Mouse (Mus musculus): ENCODE data around the gene Gm9936. TPM values are rescaled to one million over a fixed set of nuclear protein-coding genes. Genes with fewer than 3 reads are reported as not detected.

The Gm9936 gene
- polyA plus RNA-seq, 1 experiment from 2014 or later: not detected

DNA sequence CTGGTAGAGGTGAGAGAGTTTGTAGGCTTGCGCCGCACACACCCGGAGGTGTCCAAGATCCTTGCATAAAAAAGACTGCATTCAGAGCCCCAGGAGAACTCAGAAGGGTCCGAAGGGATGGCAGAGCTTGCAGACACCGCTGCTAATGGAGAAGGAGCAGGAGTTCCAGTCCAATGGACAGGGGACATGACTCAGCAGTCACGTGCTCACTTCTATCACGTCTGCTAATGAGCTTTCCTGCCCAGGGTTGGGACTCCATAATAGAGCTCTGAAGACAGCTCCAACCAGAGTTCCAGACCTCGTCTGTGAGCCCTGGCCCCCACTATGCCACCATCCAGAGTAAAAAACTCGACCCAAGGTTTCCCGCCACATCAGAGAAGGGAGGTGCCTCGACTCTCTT is 40.4 kb downstream of the Gm9936 start:
- Histone ChIP-seq H3K27ac (no peak overlapping the region), H3K4me3 (ENCODE audit: inconsistent target) (no peak overlapping the region)
- WGBS (ENCODE audit: missing documents): 68% methylated on average over 10 of the region's 11 CpGs

DNA sequence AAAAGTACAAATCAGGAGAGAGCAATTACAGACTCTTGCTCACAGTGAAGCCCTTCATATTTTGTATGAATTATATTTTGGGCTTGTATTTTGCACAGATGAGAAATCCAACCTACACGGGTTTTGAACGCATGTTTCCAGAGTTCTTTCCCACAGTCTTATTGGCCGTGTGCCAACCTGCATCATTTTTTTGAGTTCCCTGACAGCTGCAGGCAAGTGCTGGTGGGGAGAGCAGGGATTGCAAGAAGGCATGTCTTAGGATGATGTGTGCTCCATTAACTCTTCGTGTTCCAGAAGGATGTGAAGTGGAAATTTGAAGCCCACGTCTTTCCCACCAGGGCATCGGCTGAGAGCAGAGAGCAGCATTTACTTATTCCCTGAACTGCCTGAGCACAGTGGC is 41.9 kb downstream of the Gm9936 start:
- H3K4me3 ChIP-seq (ENCODE audit: inconsistent target): no peak overlapping the region
- no peak overlapping the region for H3K27ac ChIP-seq
- no peaks in the 10 kb centered on the region for H3K36me3 ChIP-seq (ENCODE audit: inconsistent target)
- WGBS (ENCODE audit: missing documents): 95% methylated on average over 6 of the region's 6 CpGs
- peaks cover 18% of the 10 kb centered on the region for H3K79me2 ChIP-seq (ENCODE audit: inconsistent target)

More for the DNA sequence above, 40.4 kb downstream of the Gm9936 start:
- peaks cover 10% of the 10 kb centered on the region for H3K79me2 ChIP-seq (ENCODE audit: inconsistent target)
- H3K36me3 ChIP-seq (ENCODE audit: inconsistent target): no peaks in the 10 kb centered on the region

DNA sequence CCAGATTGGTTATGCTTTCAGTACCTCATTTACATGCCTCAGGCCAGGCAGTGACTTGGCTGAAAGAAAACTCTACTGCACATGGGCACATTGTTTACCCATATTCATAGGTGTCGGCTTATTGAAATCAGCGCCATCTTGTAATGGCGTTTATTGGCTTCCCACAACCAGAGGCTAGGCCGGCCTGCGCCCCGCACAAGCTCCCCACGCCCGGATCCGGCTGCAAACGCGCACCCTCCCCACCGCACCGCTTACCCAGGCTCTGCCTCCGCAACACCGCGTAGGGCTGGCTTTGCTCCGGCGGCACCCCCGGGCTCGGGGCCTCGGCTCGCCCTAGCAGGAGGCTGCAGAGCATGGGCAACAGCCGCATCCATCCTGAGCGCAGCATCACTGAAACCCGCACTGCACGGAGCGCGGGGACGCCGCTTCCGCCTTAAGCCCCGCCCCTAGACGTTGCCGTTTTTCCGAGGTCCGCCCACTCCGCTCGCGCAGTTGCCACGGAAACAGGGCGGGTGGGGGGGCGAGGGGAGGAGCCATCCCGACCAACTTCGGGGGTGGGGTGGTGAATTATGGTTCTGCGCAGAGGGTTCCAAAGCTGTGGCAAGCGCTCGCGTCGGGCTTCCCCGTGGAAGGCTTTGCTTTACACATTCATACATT is 44.8 kb downstream of the Gm9936 start:
- Histone ChIP-seq H3K79me2 (ENCODE audit: inconsistent target) (peaks cover 43% of the 10 kb centered on the region), H3K4me3 (ENCODE audit: inconsistent target) (peak overlapping the region; percentile 48), H3K36me3 (ENCODE audit: inconsistent target) (peaks cover 4% of the 10 kb centered on the region; the same call in 1 of the 2 replicates), H3K27ac (no peak overlapping the region)
- WGBS (ENCODE audit: missing documents): 4% methylated on average over 50 of the region's 50 CpGs

GRCm38 (mm10) chr5:114809826-114810225 is 48.7 kb downstream of the Gm9936 start:
- H3K79me2 ChIP-seq (ENCODE audit: inconsistent target): peaks cover 43% of the 10 kb centered on the region
- peaks cover 11% of the 10 kb centered on the region; the same call in 1 of the 2 replicates for H3K36me3 ChIP-seq (ENCODE audit: inconsistent target)
- 90% methylated on average over 5 of the region's 5 CpGs for WGBS (ENCODE audit: missing documents)
- no peak overlapping the region for H3K4me3 ChIP-seq (ENCODE audit: inconsistent target)
- no peak overlapping the region for H3K27ac ChIP-seq

DNA sequence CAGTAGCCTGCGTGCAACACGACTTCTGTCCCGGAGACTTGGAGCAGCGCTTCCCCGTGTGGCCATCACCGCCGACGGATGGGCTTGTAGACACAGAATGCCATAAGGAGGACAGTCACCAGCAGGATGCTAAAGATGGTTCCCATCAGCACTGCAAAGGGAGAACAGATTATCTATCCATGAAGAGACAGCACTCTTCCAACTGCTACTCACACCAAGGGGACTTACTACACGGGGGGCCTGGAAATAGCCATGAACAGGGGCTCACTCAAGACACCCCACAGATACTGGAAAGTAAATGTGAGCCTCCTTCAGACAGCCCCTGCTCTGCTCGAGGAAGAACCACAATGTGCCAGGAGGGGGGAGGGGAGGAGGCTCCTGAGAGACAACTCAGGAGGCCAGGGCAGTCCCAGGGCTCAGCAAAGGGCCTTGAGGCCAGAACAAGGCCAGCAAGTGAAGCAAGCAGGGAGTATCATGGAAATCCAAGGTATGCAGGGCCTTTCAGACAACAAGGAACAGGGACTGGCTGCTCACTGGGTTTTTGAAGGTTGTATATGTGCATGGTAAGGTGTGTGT is 49.2 kb downstream of the Gm9936 start:
- WGBS (ENCODE audit: missing documents): 75% methylated on average over 10 of the region's 10 CpGs
- Histone ChIP-seq H3K27ac (no peak overlapping the region), H3K36me3 (ENCODE audit: inconsistent target) (peaks cover 15% of the 10 kb centered on the region), H3K79me2 (ENCODE audit: inconsistent target) (peaks cover 43% of the 10 kb centered on the region), H3K4me3 (ENCODE audit: inconsistent target) (no peak overlapping the region)

GRCm38 (mm10) chr5:114808385-114808784 is 50.1 kb downstream of the Gm9936 start:
- 82% methylated on average over 8 of the region's 8 CpGs for WGBS (ENCODE audit: missing documents)
- Histone ChIP-seq H3K36me3 (ENCODE audit: inconsistent target) (peaks cover 24% of the 10 kb centered on the region), H3K4me3 (ENCODE audit: inconsistent target) (no peak overlapping the region), H3K27ac (no peak overlapping the region), H3K79me2 (ENCODE audit: inconsistent target) (peaks cover 42% of the 10 kb centered on the region)

DNA sequence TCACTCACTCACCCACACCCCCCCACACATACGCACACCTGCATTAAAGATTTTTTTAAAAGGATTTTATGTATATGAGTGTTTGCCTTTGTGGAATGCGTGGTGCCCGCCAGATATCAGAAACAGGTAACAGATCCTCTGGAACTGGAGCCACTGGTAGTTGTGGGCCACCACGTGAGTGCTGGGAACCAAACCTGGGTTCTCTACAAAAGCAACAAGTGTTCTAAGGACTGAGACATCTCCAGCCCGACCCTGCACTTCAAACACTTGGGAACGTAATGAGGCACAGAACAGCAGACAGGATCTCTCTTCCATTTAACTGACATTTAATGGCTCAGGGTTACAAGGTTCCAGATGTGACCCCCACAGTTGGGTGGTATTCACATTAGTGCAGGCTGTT is 50.6 kb downstream of the Gm9936 start:
- Histone ChIP-seq H3K36me3 (ENCODE audit: inconsistent target) (peaks cover 29% of the 10 kb centered on the region), H3K79me2 (ENCODE audit: inconsistent target) (peaks cover 37% of the 10 kb centered on the region), H3K4me3 (ENCODE audit: inconsistent target) (no peak overlapping the region), H3K27ac (no peak overlapping the region)
- 84% methylated on average over 6 of the region's 6 CpGs for WGBS (ENCODE audit: missing documents)

DNA sequence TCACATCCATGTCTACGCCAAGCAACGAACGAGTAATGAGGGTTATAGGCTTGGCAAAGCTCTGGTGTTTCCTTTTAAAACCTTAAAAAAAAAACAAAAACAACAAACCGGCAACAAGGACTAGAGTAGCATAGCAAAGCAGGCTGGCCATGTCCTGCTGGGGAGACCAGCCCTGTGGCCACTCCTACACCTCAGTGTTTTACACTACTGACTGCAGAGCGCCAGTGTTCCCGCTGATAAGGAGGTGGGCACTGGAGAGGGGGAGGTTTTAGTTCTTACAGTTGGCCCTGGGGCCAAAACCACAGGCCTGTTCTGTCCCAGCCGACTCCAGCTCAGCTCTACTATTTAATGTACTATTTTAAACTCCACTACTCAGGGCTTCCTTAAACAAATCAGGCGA is 51.0 kb downstream of the Gm9936 start:
- Histone ChIP-seq H3K36me3 (ENCODE audit: inconsistent target) (peaks cover 33% of the 10 kb centered on the region), H3K4me3 (ENCODE audit: inconsistent target) (no peak overlapping the region), H3K27ac (no peak overlapping the region), H3K79me2 (ENCODE audit: inconsistent target) (peaks cover 33% of the 10 kb centered on the region)
- 32% methylated on average over 8 of the region's 8 CpGs for WGBS (ENCODE audit: missing documents)

GRCm38 (mm10) chr5:114807063-114807462 is 51.4 kb downstream of the Gm9936 start:
- no peak overlapping the region for H3K4me3 ChIP-seq (ENCODE audit: inconsistent target)
- peaks cover 37% of the 10 kb centered on the region for H3K36me3 ChIP-seq (ENCODE audit: inconsistent target)
- H3K27ac ChIP-seq: no peak overlapping the region

GRCm38 (mm10) chr5:114806636-114807035 is 51.8 kb downstream of the Gm9936 start:
- Histone ChIP-seq H3K36me3 (ENCODE audit: inconsistent target) (peaks cover 41% of the 10 kb centered on the region), H3K79me2 (ENCODE audit: inconsistent target) (peaks cover 25% of the 10 kb centered on the region), H3K27ac (peak overlapping the region; percentile 70), H3K4me3 (ENCODE audit: inconsistent target) (peak overlapping the region; percentile 1; the same call in 1 of the 2 replicates)
- 34% methylated on average over 8 of the region's 8 CpGs for WGBS (ENCODE audit: missing documents)

More at GRCm38 (mm10) chr5:114807063-114807462, 51.4 kb downstream of the Gm9936 start:
- peaks cover 29% of the 10 kb centered on the region for H3K79me2 ChIP-seq (ENCODE audit: inconsistent target)
- WGBS (ENCODE audit: missing documents): 34% methylated on average over 9 of the region's 9 CpGs

Other genes with a start within 250 kb of the Gm9936 start
- gene Trpv4, start 200.3 kb downstream of the Gm9936 start, polyA plus RNA-seq (2018): 4.4 to 12.1 TPM (median 7.1 TPM) in 3 replicates
- 289 to 530 TPM (median 368 TPM) in 3 replicates for gene Gltp, start 167.7 kb downstream of the Gm9936 start, polyA plus RNA-seq (2018)
- gene Tchp, start 150.9 kb downstream of the Gm9936 start, polyA plus RNA-seq (2018): 5.0 to 7.6 TPM (median 6.4 TPM) in 3 replicates
- gene Ankrd13a, start 84.0 kb downstream of the Gm9936 start, polyA plus RNA-seq (2018): 144 to 222 TPM (median 173 TPM) in 3 replicates
- 37.1 to 50.3 TPM (median 46.2 TPM) in 3 replicates for gene Git2, start 83.2 kb downstream of the Gm9936 start, polyA plus RNA-seq (2018)
- 26.6 to 35.2 TPM (median 29.9 TPM) in 3 replicates for gene 1500011B03Rik, start 35.2 kb downstream of the Gm9936 start, polyA plus RNA-seq (2018)
- not detected in 3 replicates for gene 4930519G04Rik, start 5.0 kb downstream of the Gm9936 start, polyA plus RNA-seq (2018)
- 217 to 389 TPM (median 305 TPM) in 3 replicates for gene Oasl2, start 38.3 kb upstream of the Gm9936 start, polyA plus RNA-seq (2018)
- gene Oasl1, start 64.6 kb upstream of the Gm9936 start, polyA plus RNA-seq (2018): 15.4 to 36.8 TPM (median 25.2 TPM) in 3 replicates
- gene 2210016L21Rik, start 83.5 kb upstream of the Gm9936 start, polyA plus RNA-seq (2018): 15.9 to 19.6 TPM (median 16.7 TPM) in 3 replicates
- gene Hnf1a, start 112.4 kb upstream of the Gm9936 start, polyA plus RNA-seq (2018): not detected in 3 replicates
- 21.6 to 35.1 TPM (median 24.9 TPM) in 3 replicates for gene Sppl3, start 152.5 kb upstream of the Gm9936 start, polyA plus RNA-seq (2018)
- 1.4 TPM in 1 of 3 replicates, not detected in the others for gene Gm10401, start 239.6 kb upstream of the Gm9936 start, polyA plus RNA-seq (2018)